Mouse (Mus musculus): ENCODE measurements around the gene Notch1. TPM values are rescaled to one million over a fixed set of nuclear protein-coding genes. Genes with fewer than 3 reads are reported as not detected.

Gene Notch1
- total RNA-seq, 2 experiments from 2014 or later = 17.5 to 25.5 TPM

DNA sequence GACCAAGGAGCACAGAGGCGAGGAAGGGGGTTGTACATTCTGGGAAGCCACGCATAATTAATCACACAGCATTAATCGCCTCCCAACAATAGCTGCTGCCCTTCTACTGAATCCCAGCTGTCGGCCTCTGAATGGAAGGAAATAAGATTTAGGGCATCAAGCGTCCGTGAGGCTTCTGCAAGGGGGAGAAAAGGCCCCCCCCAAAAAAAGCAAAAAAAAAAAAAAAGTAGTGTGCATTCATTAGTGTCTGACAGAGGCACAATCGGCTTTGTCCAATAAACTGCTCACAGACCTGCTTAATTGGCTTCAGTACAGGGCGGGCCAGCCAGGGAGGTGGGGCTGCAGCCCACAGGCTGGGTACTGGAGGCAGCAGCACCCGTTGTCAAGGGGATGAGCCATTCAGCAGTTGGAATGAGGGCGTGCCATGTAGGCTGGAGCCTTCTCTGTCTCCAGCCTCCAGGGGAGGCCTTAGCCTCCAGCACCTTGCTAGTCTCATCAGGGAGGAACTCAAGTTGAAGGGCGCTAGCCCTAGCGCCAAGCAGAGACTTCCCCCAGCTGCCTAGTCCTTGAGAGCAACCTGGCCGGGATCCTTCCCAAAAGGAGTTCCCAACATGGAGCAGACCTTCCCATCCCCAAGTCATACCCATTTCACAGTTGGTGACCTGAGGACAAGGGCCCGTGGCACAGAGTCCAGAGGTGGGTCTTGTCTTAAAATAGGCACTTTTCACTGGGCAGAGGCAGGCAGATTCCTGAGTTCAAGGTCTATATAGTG, 15.7 kb downstream of the Notch1 start:
- no peak for DNase-seq

DNA sequence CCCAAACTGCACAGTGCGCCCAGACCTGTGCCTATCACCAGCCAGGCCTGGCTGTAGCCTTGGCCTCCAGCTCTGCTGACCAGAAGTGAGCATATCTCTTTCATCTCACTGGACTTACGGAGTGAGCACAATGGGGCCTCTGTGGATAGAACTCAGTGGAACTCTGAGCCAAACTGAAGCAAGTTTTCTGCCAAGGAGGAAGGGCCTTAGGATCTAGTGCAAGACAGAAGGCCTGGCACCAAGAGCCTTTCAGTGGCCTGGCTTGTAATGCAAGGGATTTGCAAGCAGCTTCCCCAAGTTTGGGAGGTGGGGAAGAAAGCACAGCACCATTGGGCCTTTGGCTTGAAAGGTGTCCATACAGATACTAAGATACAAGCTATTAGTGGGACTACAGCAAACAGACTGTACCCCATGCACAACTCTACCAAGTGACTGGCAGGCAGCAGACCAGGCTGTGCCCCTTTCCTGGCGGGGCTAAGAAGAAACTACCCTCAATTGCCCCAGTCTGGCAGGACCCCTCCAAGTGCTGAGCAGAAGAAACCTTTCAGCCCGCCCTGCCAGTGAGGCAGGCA, 16.4 kb downstream of the Notch1 start:
- DNase-seq = no peak

DNA sequence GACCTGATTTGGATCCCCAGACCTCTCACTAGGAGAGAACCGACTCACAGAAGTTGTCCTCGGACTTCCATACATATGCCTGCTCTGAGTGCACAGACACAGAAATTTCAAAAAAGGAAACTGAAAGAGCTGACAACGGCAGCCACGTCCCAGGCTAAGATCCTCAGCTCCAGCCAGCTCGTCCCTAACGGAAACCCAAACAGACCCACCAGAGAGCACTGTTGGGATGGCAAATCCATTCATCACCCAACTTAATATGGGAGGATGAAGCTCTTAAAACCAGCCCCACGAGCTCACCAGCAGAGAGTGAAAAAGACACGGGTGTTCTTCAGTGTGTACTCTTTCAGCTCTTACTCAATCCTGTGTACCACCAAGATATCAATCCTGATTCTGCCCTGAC, 17.8 kb downstream of the Notch1 start:
- DNase-seq = no peak

DNA sequence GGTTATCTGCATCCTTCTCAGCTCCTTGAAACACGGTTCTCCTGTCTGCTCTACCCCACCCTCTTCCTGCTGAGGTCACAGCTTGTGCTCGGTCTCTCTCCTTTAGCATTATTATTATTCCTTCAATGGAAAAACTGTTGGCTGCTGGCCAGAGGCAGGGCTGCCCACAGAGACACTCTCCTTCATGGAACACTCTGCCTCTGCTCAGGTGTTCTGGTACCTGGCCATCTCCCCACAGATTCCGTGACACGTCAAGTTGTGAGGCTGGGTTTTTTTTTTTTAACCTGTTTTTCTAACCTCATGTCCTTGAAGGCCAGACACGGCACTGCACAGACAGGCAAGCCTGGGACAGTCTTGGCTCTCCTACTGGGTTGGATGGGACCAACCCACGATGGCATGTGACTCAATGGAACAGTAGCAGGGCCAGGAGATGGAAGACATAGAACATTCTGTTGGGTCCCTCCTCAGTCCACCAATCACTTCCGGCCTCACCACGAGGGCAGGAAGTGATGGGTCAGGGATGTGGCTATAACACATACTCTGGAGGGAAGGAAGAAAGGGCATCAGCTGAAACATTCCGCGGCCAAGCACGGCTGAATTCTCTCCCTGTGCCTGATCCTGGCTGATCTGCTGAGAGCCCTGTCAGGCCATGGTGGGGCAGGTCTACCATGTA, 18.5 kb downstream of the Notch1 start:
- peak in 1 of 2 experiments; percentile 60 for DNase-seq

DNA sequence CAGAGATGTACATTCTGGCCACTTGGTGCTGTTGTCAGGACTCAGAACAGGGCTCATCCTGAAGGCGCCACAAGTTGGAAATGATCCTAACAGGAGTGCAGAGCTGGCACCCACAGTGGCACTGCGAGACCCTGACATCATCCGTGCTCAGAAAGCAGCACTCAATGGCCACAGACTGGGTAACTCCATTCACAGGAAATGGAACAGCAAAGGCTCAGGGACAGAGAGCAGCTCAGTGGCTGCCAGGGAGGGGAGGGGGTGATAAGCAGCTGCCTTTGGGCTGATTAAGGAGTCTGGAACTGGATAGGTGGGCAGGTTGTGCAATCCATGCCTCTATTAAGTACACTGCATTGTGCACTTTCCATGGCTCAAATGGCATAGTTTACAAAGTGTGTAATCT, 20.0 kb downstream of the Notch1 start:
- DNase-seq = no peak

DNA sequence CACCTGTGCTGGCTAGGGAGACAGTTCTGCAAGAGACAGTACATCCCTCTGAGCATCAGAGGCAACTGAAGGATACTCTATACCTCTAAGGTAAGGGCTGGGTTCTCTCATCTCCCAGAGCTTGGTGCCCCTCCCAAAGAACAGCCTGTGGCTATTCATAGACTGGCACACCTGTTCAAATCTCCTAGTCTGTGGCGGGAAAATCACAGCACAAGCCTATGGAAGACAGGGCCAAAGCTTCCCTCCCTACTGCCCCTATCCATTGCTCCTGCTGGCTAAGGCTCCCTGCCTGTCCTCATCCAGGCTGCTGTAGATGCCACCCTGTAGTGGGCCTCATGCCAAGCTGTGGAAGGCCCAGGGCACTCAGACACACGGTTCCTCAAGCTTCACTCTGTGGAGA, 20.8 kb downstream of the Notch1 start:
- DNase-seq = no peak

DNA sequence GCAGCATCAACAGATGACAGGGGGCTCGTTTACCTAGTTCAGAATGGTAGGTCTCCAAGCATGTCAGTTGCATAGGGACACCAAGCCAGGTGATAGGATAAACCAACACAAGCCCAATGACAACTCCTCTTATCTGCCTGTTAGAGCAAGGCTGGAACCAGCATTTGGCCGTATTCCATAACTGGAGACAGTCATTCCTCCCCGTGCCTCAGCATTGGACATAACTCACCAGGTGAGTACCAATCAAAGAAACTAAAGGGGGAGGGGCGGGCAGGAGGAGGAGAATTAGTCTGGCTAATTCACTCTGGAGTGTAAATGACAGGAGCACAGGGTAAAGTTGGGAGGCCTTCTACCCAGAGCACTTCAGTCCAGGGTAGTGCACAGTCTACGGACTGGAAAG, 21.5 kb downstream of the Notch1 start:
- no peak for DNase-seq

DNA sequence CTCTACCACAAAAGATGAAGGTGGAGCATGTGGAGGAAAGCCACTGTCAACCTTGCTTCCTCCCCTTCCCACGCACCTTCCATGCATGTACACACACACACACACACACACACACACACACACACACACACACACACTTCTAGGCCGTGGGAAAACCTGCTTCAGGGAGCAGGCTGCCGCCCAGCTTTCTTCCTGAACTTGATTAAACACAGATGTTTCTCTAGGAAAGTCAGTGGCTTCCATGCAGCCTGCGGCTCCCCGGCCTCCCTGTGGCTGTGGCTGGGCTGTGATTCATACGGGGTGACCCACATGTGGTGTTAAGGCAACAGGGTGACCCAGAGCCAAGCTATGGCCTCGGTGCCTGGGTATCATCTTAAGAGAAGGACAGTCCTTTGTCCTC, 22.1 kb downstream of the Notch1 start:
- DNase-seq = peak; percentile 58 to 76

DNA sequence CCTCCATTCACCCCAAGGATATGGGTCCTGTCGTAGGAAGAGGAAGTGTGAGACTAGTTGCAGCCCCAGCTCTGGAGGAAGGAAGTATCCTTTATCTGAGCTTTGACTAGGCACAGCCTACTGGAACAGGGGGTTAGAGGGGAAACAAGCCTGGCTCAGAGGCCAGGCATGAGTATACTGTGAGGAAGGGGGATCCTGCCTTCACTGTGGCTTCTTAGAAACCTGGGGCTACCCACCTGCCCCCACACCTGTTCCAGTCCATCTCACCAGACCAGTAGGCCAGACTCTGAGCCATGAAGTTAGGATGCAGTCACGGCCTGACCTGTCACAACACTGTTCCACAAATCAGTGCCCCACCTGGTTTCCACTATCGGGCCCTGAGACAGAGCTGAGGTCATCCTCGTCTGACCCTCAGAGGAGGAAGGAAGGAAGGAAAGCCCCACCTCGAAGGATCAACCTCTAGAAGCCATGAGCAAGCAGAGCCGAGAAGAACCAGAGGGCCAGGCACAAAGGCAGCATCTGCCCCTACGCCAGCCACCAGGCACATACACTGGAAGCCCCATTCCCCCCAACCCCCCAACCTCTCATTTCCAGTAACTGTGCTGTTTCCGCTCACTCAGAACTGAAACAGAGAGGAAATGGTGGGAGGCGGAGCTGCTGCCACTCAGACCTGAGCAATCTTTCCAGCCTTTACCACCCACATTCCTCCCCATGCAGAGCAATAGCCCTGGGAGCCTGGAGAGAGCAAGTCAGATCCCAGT, 23.3 kb downstream of the Notch1 start:
- peak in 1 of 2 experiments; percentile 29 for DNase-seq

DNA sequence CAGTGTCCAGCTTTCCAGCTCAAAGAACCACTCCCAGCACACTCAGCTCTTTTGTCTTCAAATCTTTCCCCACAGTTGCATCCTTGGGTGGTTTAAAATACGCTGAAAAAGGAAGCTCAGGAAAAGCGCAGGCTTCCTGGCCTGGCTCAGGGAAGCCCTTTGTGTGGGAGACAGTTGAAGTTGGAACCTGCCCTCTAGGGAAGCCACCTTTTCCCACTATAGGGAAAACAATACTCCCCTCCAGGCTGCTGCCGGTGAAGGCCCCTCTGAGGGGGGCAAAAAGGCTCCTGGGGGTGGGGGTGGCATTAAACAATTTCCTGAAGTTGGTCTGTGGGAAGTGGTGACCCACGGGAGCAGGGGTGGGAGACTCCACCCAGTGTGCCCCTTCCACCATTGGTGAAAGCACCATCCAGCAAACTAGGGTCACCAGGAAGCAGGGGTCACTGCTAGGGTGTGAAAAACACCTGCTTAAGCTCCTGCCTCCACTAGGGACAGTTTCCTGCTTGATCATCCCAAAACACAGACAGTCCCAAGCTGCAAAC, 25.6 kb downstream of the Notch1 start:
- DNase-seq = no peak

DNA sequence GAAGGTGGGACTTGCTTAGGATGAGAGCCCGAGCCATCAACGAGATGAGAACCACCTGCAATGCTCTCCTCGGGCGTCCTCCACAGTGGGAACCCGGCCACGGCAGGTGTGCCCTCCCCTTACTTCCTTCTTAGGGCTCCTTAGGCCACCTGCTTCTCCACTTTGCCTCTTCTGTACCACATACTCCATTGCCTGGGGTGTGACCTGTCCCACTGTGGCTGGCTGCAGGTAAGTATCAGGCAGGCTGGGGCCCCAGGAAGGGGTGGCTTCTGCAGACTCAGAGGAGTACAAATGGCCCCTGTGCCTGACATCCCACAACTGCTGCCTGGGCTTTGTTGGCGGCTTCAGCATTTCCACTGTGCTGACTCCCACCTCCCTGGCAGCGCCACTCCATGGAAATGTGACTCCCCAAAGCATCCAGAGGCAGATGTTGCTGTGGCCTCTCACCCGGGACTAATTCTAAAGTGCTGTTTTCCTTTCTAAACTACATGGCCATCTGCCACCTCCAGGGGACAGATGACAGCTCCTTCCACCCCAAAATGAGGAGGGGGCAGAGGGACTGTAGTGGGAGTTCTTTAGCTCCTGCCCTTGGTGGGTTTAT, 27.8 kb downstream of the Notch1 start:
- DNase-seq = no peak

DNA sequence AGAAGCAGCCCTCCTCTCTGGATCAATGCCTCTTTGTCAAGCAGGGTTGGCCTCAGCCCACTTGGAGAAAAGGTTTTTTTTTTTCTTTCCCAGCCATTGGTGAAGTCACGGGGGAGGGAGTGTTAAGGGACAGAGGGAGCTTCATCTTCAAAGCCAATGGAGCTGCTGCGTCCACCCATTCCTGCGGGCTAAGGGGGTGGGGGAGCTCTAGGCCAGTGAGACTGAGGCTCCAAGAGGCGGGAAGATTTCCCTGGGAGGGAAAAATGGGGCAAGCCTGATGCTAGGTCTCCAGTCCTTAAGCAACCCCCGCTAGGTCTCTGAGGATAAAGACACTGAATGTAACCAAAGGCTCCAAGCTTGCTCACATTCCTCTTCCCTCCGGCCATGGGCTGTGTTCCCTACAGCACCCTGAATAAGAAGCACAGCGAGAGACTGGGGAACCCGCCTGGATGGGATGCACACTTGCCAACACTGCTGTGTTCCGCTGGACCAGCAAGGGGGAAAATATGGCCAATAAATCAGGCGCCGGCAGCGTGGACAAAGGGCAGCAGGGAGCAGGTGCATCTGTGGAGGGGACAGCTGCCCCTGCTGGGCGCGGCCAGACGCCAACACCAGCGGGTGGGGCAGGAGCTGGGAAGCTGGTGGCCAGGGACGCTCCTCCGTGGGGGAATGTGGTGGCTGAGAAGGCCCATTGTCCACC, 29.0 kb downstream of the Notch1 start:
- DNase-seq = no peak

DNA sequence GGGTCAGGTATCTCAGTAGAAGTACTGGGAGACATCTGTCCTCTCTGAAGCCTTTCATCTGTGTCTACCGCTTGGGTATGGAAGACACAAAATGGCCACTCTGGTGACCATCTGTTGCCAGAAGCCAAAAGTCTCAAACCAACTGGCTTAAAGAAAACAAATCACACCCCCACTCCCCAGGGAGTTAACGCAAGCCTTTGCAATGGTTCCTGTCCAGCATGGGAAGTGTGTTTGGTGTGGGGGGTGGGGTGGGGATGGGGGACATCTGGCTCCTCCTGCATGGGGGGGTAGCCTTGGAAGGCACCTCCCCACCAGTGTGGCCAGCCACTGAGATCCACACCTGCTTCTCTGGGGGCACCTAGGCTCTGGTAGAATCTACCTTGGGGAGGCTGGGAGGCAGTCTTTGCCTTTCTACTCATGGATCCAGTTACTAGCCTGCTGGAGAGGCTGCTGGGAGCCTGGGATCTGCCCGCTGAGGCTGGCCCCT, 29.6 kb downstream of the Notch1 start:
- no peak for DNase-seq

DNA sequence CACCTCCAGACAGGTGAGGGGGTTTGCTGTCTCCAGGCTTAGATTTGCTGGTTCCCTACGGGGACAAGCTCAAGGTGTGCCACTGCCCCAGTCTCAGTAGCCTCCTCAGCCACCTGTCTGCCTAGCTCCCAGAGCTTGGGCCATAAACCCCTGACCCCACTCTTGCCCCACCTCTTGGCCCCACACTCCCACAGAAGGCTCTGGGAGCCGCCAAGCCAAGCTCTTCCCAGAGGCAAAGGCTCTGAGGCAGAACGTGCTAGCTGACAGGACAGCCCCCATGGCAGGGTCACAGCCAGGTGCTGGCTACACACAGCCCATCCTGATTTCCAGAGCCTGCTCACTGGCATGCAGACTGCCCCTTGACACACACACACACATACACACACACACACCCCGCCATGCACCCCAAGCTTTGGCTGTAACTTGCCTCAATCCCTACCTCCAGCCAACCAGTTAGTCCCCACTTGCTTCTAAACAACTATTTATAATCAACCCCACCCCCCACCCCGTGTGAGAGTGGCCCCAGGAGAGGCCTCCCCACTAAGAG, 30.1 kb downstream of the Notch1 start:
- no peak for DNase-seq

DNA sequence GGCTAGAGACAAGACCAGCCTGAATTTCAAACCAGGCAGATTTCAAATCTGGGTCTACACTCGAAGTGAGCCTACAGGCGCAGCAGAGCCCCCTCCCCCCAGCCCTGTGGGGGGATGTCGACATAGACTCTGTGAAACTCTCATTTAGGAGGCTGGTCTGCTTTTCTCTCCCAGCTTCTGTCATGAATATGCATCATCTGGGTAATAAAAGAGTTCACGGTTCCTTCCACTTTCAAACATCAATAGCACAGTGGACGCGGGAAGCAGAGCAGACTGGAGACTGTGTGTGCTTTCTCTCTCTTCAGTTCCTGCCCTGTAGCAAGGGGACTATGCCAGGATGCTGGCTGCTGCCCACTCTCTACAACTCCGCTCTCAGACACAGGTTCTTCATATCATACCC, 30.8 kb downstream of the Notch1 start:
- no peak for DNase-seq

DNA sequence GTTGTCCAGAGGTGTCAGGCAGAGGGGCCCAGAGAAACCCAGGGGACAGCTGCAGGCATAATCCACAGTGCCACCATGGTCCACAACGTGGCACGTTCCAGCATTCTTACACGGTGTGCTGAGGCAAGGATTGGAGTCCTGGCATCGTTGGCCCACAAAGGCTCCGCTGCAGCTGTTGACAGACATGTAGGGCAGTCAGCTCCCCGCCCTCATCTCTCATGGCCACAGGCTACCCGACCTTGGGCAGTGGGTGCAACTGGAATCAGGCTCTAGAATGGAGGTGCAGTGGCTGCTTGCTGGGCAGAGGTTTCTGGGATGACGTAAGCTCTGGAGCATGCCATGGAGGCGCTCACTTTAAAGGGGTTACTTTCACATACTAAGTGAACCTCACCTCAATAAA, 31.2 kb downstream of the Notch1 start:
- DNase-seq = peak; percentile 77 to 79

DNA sequence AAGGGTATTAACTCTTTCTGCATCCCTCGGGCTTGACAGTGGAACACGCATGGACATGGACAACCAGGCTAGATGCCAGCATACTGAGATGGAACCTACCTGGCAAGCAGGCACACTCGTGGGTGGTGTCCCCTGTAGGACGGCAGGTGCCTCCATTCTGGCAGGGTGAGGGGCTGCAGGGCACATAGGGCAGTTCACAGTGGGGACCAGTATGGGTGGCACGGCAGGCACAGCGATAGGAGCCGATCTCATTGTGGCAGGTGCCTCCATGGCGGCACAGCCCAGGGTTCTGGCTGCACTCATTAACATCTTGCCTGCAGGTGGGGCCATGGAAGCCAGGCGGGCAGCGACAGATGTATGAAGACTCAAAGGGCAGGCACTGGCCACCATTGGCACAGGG, 32.3 kb downstream of the Notch1 start:
- no peak for DNase-seq

DNA sequence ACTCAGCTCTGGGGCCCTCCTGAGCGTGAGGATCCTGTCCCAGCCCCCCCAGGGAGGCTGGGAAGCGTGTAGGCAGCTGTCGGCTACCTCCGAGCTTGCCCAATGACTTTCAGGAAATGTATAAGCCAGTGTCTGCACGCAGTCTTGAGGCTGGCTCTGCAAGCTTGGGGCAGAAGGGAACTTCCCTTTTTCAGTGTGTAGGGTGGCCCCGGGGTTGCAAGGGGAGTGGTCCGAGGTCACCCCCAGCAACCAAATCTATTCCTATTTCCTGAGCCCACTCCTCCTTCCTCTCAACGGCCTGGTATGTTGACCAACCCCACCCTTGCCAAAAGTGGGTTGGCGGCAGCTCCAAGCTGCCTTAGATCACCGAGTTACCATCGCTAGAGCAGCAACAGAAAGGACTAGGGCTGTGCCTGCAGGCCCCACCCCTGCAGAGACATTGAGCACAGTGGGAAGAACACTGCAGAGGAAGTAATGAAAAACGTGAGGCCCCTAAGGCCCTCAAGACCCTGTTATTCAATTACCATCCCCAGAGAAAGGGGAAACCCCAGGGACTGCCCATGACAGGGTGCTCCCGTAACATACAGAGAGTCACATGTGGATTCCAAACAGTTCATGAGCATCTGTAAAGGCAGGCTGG, 33.1 kb downstream of the Notch1 start:
- DNase-seq = no peak

DNA sequence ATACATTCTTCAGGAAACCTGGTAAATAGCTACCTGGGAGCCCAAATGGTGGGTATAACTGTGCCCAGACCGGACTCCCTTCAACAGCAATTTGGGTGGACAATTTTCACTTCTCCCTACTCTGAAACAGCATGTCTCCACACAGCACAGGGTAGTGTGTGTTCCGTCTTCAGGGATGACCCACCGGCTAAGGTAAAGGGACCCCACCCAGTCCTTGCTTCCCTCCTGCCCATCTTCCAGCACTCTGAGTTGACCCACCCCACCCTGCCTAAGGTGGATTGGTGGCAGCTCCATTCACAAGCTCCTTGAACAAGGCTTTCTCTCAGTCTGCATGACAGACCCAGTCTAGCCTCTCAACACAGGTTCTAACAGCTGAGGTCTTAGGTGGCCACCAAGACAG, 33.6 kb downstream of the Notch1 start:
- no peak for DNase-seq

DNA sequence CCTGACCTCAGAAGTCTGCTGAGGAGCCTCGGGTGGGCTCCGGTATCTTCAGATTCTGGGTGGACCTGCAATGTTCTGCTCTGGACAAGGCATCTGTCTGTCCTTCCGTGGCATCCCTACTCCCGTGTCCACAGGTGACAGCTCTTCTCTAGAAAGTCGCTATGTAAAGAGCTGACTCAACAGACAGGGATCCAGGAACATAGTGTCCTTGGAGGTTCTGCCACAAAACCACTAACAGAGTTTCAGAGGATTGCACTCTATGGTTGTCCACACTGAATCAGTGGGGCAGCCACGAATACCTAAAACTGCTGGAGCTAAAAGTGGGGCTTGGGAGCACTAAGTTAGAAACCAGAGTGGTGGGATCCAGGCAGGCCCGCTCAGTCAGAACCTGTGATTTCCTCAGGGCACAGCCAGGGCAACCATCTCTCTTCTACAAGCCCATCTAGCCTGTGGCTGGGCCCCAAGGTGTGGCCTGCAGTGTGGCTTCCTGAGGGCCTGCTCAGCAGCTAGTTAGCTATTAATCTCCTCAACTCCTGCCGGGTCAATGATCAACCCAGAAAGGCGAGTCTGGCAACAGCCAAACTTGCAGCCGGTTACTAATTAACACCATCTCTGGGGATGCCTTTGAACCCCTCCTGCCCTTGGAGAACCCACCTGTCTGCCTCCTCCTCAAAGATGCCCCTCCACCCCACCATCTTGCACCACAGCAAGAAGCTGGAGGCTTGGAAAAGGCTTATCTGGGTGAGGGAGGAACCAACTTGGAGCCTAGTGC, 34.6 kb downstream of the Notch1 start:
- no peak for DNase-seq

All from adrenal gland, postnatal 36 days (tissue).